Mouse (Mus musculus) stomach, postnatal 0 days (tissue): ENCODE measurements around the gene Rtp4. TPM values are rescaled to one million over a fixed set of nuclear protein-coding genes. Genes with fewer than 3 reads are reported as not detected.

ENCODE experiments used
- ATAC-seq: fragments of 200-750 bp; cut with Nextera tagmentation; 2 replicates; pipeline ENCODE4 v1.8.0; 2017; ENCODE audit not compliant: low FRiP score, low TSS enrichment
- DNase-seq: peaks from one replicate; pipeline ENCODE4 v3.0.0-alpha.2; 2016; ENCODE audit warnings: low spot score
- H3K27ac ChIP-seq: fragments of 300-500 bp; sonication (generic); replicated peaks from 2 replicates; pipeline ENCODE4 v1.5.1; 2014; ENCODE audit warnings: mild to moderate bottlenecking, control low read depth
- H3K27me3 ChIP-seq: fragments of 300-500 bp; sonication (generic); 2 replicates; pipeline ENCODE4 v1.6.1; 2014; ENCODE audit warnings: low read length; ENCODE audit not compliant: control insufficient read depth, insufficient read depth
- H3K36me3 ChIP-seq: fragments of 300-500 bp; sonication (generic); 2 replicates; pipeline ENCODE4 v1.6.1; 2014; ENCODE audit warnings: low read length, mixed read lengths; ENCODE audit not compliant: control insufficient read depth, insufficient read depth
- H3K4me1 ChIP-seq: fragments of 300-500 bp; sonication (generic); replicated peaks from 2 replicates; pipeline ENCODE4 v1.6.1; 2014; ENCODE audit warnings: antibody characterized with exemption; ENCODE audit not compliant: control insufficient read depth, insufficient read depth
- H3K4me2 ChIP-seq: fragments of 300-500 bp; sonication (generic); replicated peaks from 2 replicates; pipeline ENCODE4 v1.6.1; 2014; ENCODE audit warnings: low read depth, mild to moderate bottlenecking, control low read depth, moderate library complexity
- H3K4me3 ChIP-seq: fragments of 300-500 bp; sonication (generic); 2 replicates; pipeline ENCODE4 v1.5.1; 2014; ENCODE audit warnings: low read depth, low read length, control low read depth
- H3K9ac ChIP-seq: fragments of 300-500 bp; sonication (generic); 2 replicates; pipeline ENCODE4 v1.6.1; 2014; ENCODE audit warnings: mild to moderate bottlenecking, low read length, control low read depth, mixed read lengths
- H3K9me3 ChIP-seq: fragments of 300-500 bp; sonication (generic); 2 replicates; pipeline ENCODE4 v1.6.1; 2016; ENCODE audit warnings: low read length; ENCODE audit not compliant: control insufficient read depth
- CTCF ChIP-seq: IDR thresholded peaks from 2 replicates; pipeline ENCODE4 v1.5.1; 2016; ENCODE audit warnings: antibody characterized with exemption, low read depth, mild to moderate bottlenecking, moderate library complexity
- EP300 ChIP-seq: optimal IDR thresholded peaks from 2 replicates; pipeline ENCODE3; 2016; ENCODE audit warnings: antibody characterized with exemption
- WGBS: fragments of 180-500 bp; shearing (Covaris S2); extraction: QIAGEN DNeasy Blood & Tissue Kit; methylation state at CpG from one replicate; pipeline ENCODE4 v1.1.7; 2014; 5-methylcytosine and 5-hydroxymethylcytosine counted together
- polyA plus RNA-seq: library from polyadenylated mRNA; unstranded; fragments of >200 nt; fragmentation: Nextera tagmentation; extraction: Ambion mirVana; gene quantifications from 2 replicates; pipeline ENCODE4 v1.2.1, GENCODE M21; 2015

Gene Rtp4
- polyA plus RNA-seq, 1 experiment from 2014 or later = 19.7 TPM

DNA sequence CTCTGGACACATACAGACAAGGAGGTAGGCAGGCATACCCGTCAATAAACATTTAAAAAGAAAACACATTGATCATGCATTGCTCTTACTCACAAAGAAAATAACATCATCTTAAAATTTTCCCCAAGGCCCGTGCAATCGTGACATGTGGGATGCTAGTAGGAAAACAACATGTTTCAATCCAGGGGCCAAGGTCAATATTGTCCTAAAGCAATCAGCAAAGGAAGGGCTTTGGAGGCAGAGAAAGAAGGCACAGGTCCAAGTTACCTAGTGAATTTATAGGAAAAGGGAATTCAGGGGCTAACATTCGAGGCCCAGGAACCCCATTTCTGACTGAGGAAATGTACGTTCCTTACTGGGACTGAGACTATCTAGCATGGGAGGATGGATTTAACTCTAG lies 2.9 kb upstream of the Rtp4 start:
- H3K9me3 ChIP-seq = no peaks in the 10 kb centered on the region
- 79% methylated on average over 5 of the region's 5 CpGs for WGBS
- H3K9ac ChIP-seq = no peak overlapping the region
- H3K4me2 ChIP-seq = no peak overlapping the region
- TF ChIP-seq EP300 (no peak), CTCF (no peak)
- DNase-seq (no peak), ATAC-seq (no peak)
- H3K4me1 ChIP-seq = no peaks in the 10 kb centered on the region
- no peak overlapping the region for H3K27ac ChIP-seq
- H3K27me3 ChIP-seq = no peaks in the 10 kb centered on the region
- H3K4me3 ChIP-seq = no peak overlapping the region
- no peaks in the 10 kb centered on the region for H3K36me3 ChIP-seq

DNA sequence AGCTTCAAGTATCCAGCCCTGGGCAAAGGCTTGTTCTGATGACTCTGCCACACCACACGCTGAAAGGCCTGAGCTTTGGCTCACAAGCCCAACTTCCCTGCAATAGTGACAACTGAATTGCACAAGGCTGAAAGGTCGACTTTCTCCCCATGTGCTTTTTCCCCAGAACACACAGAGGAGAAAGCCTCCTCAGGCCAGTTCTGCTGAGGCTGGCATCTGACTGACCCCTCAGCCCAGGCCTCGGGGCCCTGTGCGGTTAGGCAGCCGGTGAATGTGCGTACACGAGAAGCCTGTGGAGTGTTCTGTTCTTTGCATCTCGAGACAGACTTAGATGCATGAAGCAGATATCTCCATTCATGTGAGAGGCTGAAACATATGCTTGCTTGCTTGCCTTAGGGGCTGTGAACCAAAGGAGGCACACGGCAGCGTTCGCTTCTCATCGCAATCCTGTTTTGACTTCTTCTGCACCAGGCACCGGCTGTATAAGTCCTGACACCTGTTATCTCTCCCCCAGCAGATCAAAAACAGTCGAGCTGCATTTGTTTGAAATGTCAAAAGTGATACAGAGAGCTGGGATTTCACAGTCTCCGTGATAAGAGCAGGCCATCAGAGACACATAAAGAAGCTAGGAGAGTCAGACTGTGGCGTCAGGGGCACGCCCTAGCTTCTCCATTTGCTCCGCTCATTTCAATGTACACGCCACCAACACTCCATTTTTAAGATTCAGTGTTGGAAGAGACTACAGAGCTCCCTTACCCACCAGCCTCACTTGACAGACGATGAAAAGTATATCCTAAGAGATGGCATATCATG lies 2.1 kb upstream of the Rtp4 start:
- no peak for ATAC-seq
- Histone ChIP-seq H3K36me3 (no peaks in the 10 kb centered on the region), H3K4me2 (no peak overlapping the region), H3K4me3 (no peak overlapping the region), H3K9me3 (no peaks in the 10 kb centered on the region), H3K27me3 (no peaks in the 10 kb centered on the region), H3K27ac (no peak overlapping the region), H3K4me1 (no peaks in the 10 kb centered on the region), H3K9ac (no peak overlapping the region)
- no peak for TF ChIP-seq CTCF
- DNase-seq = no peak
- WGBS = 57% methylated on average over 20 of the region's 20 CpGs

DNA sequence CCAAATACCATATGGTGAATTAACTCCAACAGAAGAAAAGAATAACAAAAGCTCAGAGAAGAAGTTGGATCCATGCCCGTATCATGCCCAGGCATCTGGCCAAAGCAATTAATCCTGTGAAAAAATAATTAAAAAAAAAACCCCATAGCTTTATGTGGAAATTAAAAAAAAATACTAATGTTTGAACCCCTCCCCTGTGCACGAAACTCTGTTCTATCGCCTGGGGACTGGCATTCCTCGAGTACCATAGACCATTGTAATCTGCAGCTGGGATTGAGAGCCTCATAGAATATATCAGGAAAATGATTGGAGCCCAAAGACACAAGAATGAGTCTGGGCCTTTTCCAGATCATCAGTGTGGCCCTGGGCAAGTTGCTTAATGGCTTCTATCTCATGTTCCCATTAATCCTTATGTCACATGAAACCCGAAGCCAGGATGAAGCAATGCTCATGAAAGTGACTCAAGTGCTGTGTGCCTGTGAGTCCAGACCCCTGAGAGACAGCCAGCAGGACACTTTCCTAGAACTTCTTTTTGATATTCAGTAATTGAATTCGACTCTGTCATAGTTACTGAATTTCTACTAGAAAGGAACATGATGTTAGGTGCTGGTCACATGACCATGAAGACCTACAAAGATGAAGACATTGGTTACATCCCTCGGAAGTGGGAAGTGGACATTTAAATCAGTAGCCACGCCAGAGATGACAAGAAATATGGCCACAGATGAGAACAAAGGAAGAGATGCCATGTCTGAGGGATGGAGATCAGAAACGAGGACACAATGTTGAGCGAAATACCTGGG lies 1.3 kb upstream of the Rtp4 start:
- TF ChIP-seq EP300 (no peak), CTCF (no peak)
- Histone ChIP-seq H3K9ac (no peak overlapping the region), H3K4me2 (no peak overlapping the region), H3K9me3 (no peaks in the 10 kb centered on the region), H3K4me1 (no peaks in the 10 kb centered on the region), H3K27ac (no peak overlapping the region), H3K36me3 (no peaks in the 10 kb centered on the region), H3K27me3 (no peaks in the 10 kb centered on the region), H3K4me3 (no peak overlapping the region)
- DNase-seq = no peak
- ATAC-seq = no peak
- 64% methylated on average over 10 of the region's 10 CpGs for WGBS

DNA sequence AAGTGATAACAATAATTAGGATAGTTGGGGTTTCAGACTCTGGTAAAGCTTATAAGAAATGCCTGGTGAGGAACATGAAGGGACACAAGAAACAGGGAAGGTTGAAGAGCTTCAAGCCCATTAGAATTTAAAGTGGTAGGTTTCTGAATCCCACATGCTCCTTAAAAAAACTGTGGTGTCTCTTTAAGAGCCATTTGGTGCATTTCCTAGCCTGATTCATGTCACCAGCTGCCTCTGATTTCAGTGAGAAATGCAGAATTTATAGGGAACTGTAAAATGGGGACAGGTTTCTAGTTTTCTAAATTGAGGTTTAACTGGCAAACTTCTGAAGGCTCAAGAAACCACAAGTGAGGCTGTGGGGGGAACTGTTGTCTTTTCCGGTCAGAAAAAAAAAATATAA lies 320 bp upstream of the Rtp4 start:
- H3K4me2 ChIP-seq = no peak overlapping the region
- DNase-seq = no peak
- H3K9ac ChIP-seq = no peak overlapping the region
- no peaks in the 10 kb centered on the region for H3K27me3 ChIP-seq
- no peak overlapping the region for H3K27ac ChIP-seq
- H3K36me3 ChIP-seq = no peaks in the 10 kb centered on the region
- no peaks in the 10 kb centered on the region for H3K9me3 ChIP-seq
- no peak for TF ChIP-seq CTCF
- TF ChIP-seq EP300 = no peak
- no peak for ATAC-seq
- WGBS = 4% methylated on average over 1 of the region's 1 CpGs
- no peaks in the 10 kb centered on the region for H3K4me1 ChIP-seq
- H3K4me3 ChIP-seq = no peak overlapping the region

DNA sequence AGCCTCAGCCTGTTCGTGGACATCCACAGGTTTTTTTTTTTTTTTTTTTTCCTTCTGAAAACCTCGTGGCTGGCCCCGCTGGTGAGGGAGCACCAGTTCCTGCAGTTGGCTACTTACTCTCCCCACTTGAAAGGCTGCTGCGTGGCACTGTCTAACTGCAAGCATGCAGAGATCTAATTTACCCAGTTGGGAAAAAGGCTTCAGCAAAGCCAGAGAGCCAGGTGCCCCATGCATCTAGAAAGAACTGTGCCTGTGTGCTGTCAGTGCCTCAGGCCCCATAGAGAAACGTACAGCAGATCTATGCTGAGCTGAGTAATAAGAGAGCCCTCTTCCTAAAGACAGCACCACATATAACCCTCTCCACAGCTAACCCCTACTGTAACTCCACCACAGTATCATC lies 1.0 kb downstream of the Rtp4 start:
- Histone ChIP-seq H3K27ac (no peak overlapping the region), H3K36me3 (no peaks in the 10 kb centered on the region), H3K27me3 (no peaks in the 10 kb centered on the region), H3K4me3 (no peak overlapping the region), H3K9ac (no peak overlapping the region), H3K4me1 (no peaks in the 10 kb centered on the region), H3K4me2 (no peak overlapping the region), H3K9me3 (no peaks in the 10 kb centered on the region)
- TF ChIP-seq EP300 (no peak), CTCF (no peak)
- no peak for ATAC-seq
- DNase-seq = no peak
- 39% methylated on average over 5 of the region's 5 CpGs for WGBS

DNA sequence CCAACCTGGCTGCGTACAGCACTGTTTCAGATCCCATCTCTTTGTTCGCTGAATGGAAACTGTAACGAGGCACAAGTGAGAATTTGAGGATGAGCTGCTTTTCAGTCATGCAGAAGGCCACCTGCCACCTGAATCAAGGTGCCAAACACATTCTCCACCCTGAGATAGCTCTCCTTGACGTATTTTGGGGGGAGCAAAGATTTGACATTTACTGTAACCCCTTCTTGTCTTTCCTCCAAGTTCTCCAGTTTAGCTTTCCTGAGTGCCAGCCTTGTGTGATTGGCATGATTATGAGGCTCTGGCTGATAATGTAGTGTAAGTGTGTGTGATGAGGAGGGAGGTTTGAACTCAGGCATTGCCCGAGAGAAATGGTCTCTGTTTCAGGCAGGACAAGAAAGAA lies 2.0 kb downstream of the Rtp4 start:
- Histone ChIP-seq H3K36me3 (no peaks in the 10 kb centered on the region), H3K9me3 (no peaks in the 10 kb centered on the region), H3K27me3 (no peaks in the 10 kb centered on the region), H3K27ac (no peak overlapping the region), H3K4me1 (no peaks in the 10 kb centered on the region), H3K9ac (no peak overlapping the region), H3K4me2 (no peak overlapping the region), H3K4me3 (no peak overlapping the region)
- TF ChIP-seq EP300 = no peak
- no peak for TF ChIP-seq CTCF
- 90% methylated on average over 5 of the region's 5 CpGs for WGBS
- ATAC-seq = no peak
- no peak for DNase-seq
